Mouse (Mus musculus): ENCODE measurements around the gene Fuz. TPM values are rescaled to one million over a fixed set of nuclear protein-coding genes. Genes with fewer than 3 reads are reported as not detected.

The Fuz gene
- total RNA-seq, 2 experiments from 2014 or later = 21.0 to 21.4 TPM

GRCm38 (mm10) chr7:44888256-44889105, 7.4 kb upstream of the Fuz start:
- no peak for DNase-seq (ENCODE audit: low spot score in 2 of 2)

- no peak for DNase-seq (ENCODE audit: low spot score in 2 of 2)
These were observed 5.7 kb upstream of the Fuz start for GRCm38 (mm10) chr7:44890180-44890579.

GRCm38 (mm10) chr7:44890737-44891136, 5.1 kb upstream of the Fuz start:
- DNase-seq (ENCODE audit: low spot score in 2 of 2) = no peak

GRCm38 (mm10) chr7:44891611-44892010, 4.3 kb upstream of the Fuz start:
- no peak for DNase-seq (ENCODE audit: low spot score in 2 of 2)

GRCm38 (mm10) chr7:44892276-44892921, 3.5 kb upstream of the Fuz start, which contains the start of gene Med25:
Gene Med25, minus strand, starts transcription at chr7:44892712.
- peak; percentile 96 to 97 for DNase-seq (ENCODE audit: low spot score in 2 of 2)

- no peak for DNase-seq (ENCODE audit: low spot score in 2 of 2)
These were observed 2.7 kb upstream of the Fuz start for GRCm38 (mm10) chr7:44893197-44893596.

GRCm38 (mm10) chr7:44894175-44894574, 1.7 kb upstream of the Fuz start:
- no peak for DNase-seq (ENCODE audit: low spot score in 2 of 2)

GRCm38 (mm10) chr7:44895206-44895592, 680 bp upstream of the Fuz start:
- no peak for DNase-seq (ENCODE audit: low spot score in 2 of 2)

- no peak for DNase-seq (ENCODE audit: low spot score in 2 of 2)
These were observed 620 bp downstream of the Fuz start for GRCm38 (mm10) chr7:44896499-44896898.

- no peak for DNase-seq (ENCODE audit: low spot score in 2 of 2)
These were observed 2.7 kb downstream of the Fuz start for GRCm38 (mm10) chr7:44898607-44899006.

GRCm38 (mm10) chr7:44900632-44901031, 4.8 kb downstream of the Fuz start:
- DNase-seq (ENCODE audit: low spot score in 2 of 2) = no peak

GRCm38 (mm10) chr7:44901230-44901722, 5.4 kb downstream of the Fuz start:
- no peak for DNase-seq (ENCODE audit: low spot score in 2 of 2)

GRCm38 (mm10) chr7:44905430-44905829, 9.6 kb downstream of the Fuz start:
- DNase-seq (ENCODE audit: low spot score in 2 of 2) = no peak

GRCm38 (mm10) chr7:44908706-44909476, 13.0 kb downstream of the Fuz start:
- DNase-seq (ENCODE audit: low spot score in 2 of 2) = no peak

GRCm38 (mm10) chr7:44914396-44914795, 18.5 kb downstream of the Fuz start:
- DNase-seq (ENCODE audit: low spot score in 2 of 2) = no peak

GRCm38 (mm10) chr7:44915314-44915713, 19.4 kb downstream of the Fuz start:
- no peak for DNase-seq (ENCODE audit: low spot score in 2 of 2)

- no peak for DNase-seq (ENCODE audit: low spot score in 2 of 2)
These were observed 20.3 kb downstream of the Fuz start for GRCm38 (mm10) chr7:44916191-44916590.

GRCm38 (mm10) chr7:44916881-44917280, 21.0 kb downstream of the Fuz start:
- DNase-seq (ENCODE audit: low spot score in 2 of 2) = no peak

- no peak for DNase-seq (ENCODE audit: low spot score in 2 of 2)
These were observed 22.3 kb downstream of the Fuz start for GRCm38 (mm10) chr7:44918219-44918618.

- no peak for DNase-seq (ENCODE audit: low spot score in 2 of 2)
These were observed 23.2 kb downstream of the Fuz start for GRCm38 (mm10) chr7:44919127-44919526.

GRCm38 (mm10) chr7:44922530-44922929, 26.7 kb downstream of the Fuz start:
- no peak for DNase-seq (ENCODE audit: low spot score in 2 of 2)

- no peak for DNase-seq (ENCODE audit: low spot score in 2 of 2)
These were observed 29.6 kb downstream of the Fuz start for GRCm38 (mm10) chr7:44925468-44925867.
